Mouse (Mus musculus) midbrain, postnatal 0 days (tissue): ENCODE measurements at regions not wholly inside any gene's neighbourhood (a gene's known extent, or its start where the extent isn't known, plus 50 kb on each side); places are given as distances from the start of the nearest gene placed in this dataset.

Source experiments
- ATAC-seq: fragments of 200-750 bp; cut with Nextera tagmentation; 2 replicates; pipeline ENCODE4 v1.8.0; 2017; ENCODE audit warnings: moderate number of reproducible peaks, mild to moderate bottlenecking, moderate TSS enrichment, moderate library complexity; ENCODE audit not compliant: low FRiP score
- DNase-seq: peaks from one replicate; pipeline ENCODE4 v3.0.0-alpha.2; 2015; ENCODE audit warnings: low spot score
- H3K27ac ChIP-seq: fragments of 300-500 bp; sonication (generic); 2 replicates; pipeline ENCODE4 v1.5.1; 2014; ENCODE audit warnings: low read depth, mild to moderate bottlenecking, low read length, mixed read lengths
- H3K27me3 ChIP-seq: fragments of 300-500 bp; sonication (generic); 2 replicates; pipeline ENCODE4 v1.6.1; 2014; ENCODE audit warnings: low read length, control low read depth, mixed read lengths; ENCODE audit not compliant: insufficient read depth
- H3K36me3 ChIP-seq: fragments of 300-500 bp; sonication (generic); 2 replicates; pipeline ENCODE4 v1.6.1; 2014; ENCODE audit warnings: low read length, control low read depth, mixed read lengths; ENCODE audit not compliant: insufficient read depth
- H3K4me1 ChIP-seq: fragments of 300-500 bp; sonication (generic); 2 replicates; pipeline ENCODE4 v1.6.1; 2014; ENCODE audit warnings: mild to moderate bottlenecking, control low read depth, antibody characterized with exemption, low read length, mixed read lengths; ENCODE audit not compliant: insufficient read depth
- H3K4me2 ChIP-seq: fragments of 300-500 bp; sonication (generic); 2 replicates; pipeline ENCODE4 v1.6.1; 2014; ENCODE audit warnings: low read depth, mild to moderate bottlenecking, low read length, mixed read lengths; ENCODE audit not compliant: poor library complexity, severe bottlenecking
- H3K4me3 ChIP-seq: fragments of 300-500 bp; sonication (generic); 2 replicates; pipeline ENCODE4 v1.5.1; 2014; ENCODE audit warnings: low read depth, mild to moderate bottlenecking, low read length, moderate library complexity
- H3K9ac ChIP-seq: fragments of 300-500 bp; sonication (generic); replicated peaks from 2 replicates; pipeline ENCODE4 v1.6.1; 2014; ENCODE audit warnings: mild to moderate bottlenecking, low read length, moderate library complexity, mixed read lengths; ENCODE audit not compliant: poor library complexity, severe bottlenecking
- H3K9me3 ChIP-seq: fragments of 300-500 bp; sonication (generic); 2 replicates; pipeline ENCODE4 v1.6.1; 2016; ENCODE audit warnings: low read length, control low read depth
- CTCF ChIP-seq: IDR thresholded peaks from 2 replicates; pipeline ENCODE4 v1.5.1; 2016; ENCODE audit warnings: antibody characterized with exemption, mild to moderate bottlenecking
- WGBS: fragments of 180-500 bp; shearing (Covaris S2); extraction: QIAGEN DNeasy Blood & Tissue Kit; methylation state at CpG from one replicate; pipeline ENCODE4 v1.1.7; 2014; 5-methylcytosine and 5-hydroxymethylcytosine counted together

GRCm38 (mm10) chr8:112933815-112934214 is 364.0 kb downstream of the Cntnap4 start:
- 99% methylated on average over 2 of the region's 2 CpGs for WGBS
- Histone ChIP-seq H3K9me3 (no peaks in the 10 kb centered on the region), H3K9ac (no peak overlapping the region), H3K4me3 (no peak overlapping the region), H3K4me2 (no peak overlapping the region), H3K4me1 (no peaks in the 10 kb centered on the region), H3K27me3 (no peaks in the 10 kb centered on the region), H3K36me3 (no peaks in the 10 kb centered on the region), H3K27ac (no peak overlapping the region)
- no peak for ATAC-seq
- no peak for DNase-seq
- no peak for TF ChIP-seq CTCF

DNA sequence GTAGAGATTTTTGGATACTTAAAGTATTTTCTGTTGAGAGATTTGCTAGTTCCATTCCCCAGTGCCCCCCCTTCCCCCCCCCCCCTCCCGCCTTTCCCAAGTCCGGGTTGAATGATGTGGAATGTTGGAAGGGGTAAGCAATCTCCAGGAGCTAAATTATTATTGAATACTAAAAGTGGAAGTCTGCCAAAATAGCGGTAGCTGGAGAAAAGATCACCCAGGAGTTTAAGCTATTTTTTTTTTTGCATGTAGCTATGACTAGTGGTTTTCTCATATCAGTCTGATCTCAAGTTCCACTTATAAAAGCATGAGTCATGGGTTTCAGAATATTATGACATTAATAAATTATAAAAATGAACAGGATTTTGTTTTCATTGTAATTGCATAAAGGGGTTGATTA is 365.6 kb downstream of the Cntnap4 start:
- H3K4me1 ChIP-seq: no peaks in the 10 kb centered on the region
- H3K4me3 ChIP-seq: no peak overlapping the region
- H3K27ac ChIP-seq: no peak overlapping the region
- no peak overlapping the region for H3K4me2 ChIP-seq
- 62% methylated on average over 3 of the region's 3 CpGs for whole genome bisulfite sequencing
- TF ChIP-seq CTCF: no peak
- no peaks in the 10 kb centered on the region for H3K9me3 ChIP-seq
- no peaks in the 10 kb centered on the region for H3K27me3 ChIP-seq
- no peak overlapping the region for H3K9ac ChIP-seq
- DNase-seq (no peak), ATAC-seq (no peak)
- H3K36me3 ChIP-seq: no peaks in the 10 kb centered on the region

DNA sequence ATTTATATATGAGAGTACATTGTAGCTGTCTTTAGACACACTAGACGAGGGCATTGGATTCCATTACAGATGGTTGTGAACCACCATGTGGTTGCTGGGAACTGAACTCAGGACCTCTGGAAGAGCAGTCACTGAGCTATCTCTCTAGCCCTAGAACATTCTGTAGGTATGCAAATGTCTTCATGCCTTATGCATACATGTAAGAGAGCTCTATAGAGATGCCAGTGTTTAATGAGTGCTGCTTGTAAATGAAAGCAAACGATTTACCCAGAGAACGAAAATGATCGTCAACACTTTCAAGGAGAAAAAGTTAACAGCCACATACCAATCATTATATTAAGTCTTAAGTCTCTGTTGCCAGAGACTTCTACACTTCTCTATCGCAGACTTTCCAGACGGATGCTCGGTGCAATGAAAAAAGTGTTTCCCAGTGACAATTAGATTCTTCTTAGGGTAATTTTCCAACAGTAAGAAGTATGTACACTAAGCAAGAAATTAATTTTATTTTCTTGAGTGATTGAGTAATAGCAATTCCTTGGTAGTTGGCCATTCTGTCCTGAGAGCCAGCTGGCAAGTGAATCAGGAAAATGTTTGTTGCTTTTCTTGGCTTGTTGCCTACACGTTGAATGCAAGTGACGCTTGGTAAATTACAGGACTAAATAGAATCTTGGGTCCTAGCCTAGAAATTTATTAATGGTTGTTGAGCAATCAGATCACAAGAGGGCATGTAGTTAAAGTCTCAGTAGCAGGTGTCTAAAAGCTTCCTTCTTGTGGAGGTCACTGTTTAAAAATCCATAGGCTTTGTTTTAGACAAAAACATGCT is 366.3 kb downstream of the Cntnap4 start:
- Histone ChIP-seq H3K9me3 (no peaks in the 10 kb centered on the region), H3K36me3 (no peaks in the 10 kb centered on the region), H3K4me1 (no peaks in the 10 kb centered on the region), H3K4me2 (no peak overlapping the region), H3K27me3 (no peaks in the 10 kb centered on the region), H3K4me3 (no peak overlapping the region), H3K27ac (no peak overlapping the region), H3K9ac (no peak overlapping the region)
- peak; percentile 85 for DNase-seq
- WGBS: 85% methylated on average over 9 of the region's 9 CpGs
- no peak for ATAC-seq
- TF ChIP-seq CTCF: no peak

DNA sequence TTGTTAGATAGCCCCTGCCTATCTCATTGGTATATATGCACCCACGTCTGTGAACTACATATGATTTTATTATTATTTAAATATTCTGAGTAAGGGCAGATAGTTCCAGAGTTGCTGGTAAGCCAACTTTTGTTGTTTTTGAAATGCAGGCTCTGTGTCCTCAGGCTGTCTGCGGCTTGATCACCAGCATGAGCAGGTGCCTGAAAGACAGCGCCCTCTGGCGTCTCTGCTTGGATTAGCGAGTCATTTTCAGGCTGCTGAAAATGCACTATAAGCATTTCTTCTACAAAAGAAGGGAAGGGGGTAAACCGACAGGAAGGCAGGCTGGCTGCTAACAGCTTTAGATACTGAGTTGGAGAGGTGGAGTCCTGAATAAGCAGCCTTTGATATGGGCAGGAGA is 402.6 kb downstream of the Cntnap4 start:
- WGBS: 5% methylated on average over 6 of the region's 6 CpGs
- Histone ChIP-seq H3K4me3 (no peak overlapping the region), H3K9me3 (no peaks in the 10 kb centered on the region), H3K27ac (no peak overlapping the region), H3K4me2 (no peak overlapping the region), H3K36me3 (no peaks in the 10 kb centered on the region), H3K9ac (no peak overlapping the region), H3K4me1 (no peaks in the 10 kb centered on the region), H3K27me3 (no peaks in the 10 kb centered on the region)
- ATAC-seq: no peak
- DNase-seq: peak; percentile 84
- TF ChIP-seq CTCF: peak; percentile 90

DNA sequence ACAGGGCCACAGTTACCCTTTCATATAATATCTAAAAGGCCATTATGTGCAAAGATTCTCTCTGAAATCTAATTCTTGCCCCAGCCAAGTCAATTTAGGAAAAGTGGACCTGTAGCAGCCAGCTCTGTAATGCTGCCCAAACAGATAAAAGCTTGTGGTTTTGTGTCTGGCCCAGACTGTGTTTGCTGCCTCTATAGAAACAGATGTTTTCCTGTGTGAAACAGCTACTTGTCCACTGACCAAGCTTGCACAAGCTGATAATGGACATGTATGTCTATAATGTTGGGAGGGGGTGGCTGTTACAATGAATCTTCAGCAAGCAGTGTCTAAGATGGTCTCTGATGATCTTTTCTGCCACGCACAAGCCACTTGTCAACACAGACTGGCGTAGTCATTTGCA is 405.9 kb downstream of the Cntnap4 start:
- Histone ChIP-seq H3K9me3 (no peaks in the 10 kb centered on the region), H3K27me3 (no peaks in the 10 kb centered on the region), H3K9ac (no peak overlapping the region), H3K36me3 (no peaks in the 10 kb centered on the region), H3K4me1 (no peaks in the 10 kb centered on the region), H3K4me3 (no peak overlapping the region), H3K4me2 (no peak overlapping the region), H3K27ac (no peak overlapping the region)
- TF ChIP-seq CTCF: no peak
- WGBS: 89% methylated on average over 2 of the region's 2 CpGs
- DNase-seq: no peak
- ATAC-seq: no peak

DNA sequence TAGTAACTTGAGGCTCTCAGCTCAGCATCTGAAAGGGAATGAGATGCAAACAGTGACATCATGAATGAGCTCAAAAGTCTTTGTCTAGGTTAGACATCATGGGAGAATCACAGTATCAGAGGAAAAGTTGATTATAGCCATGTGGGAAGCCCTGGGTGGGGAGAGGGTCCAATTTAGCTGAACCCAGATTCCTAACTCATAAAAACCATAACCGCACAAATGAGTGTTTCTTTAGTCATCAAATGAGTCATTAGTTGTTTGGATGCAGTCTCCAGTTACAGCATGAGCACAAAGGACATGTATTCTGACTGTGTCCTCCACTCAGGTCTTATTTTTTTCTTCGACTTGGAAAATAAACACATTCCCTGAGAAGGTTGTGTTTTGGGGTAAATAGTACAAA is 406.5 kb downstream of the Cntnap4 start:
- Histone ChIP-seq H3K27ac (no peak overlapping the region), H3K4me2 (no peak overlapping the region), H3K27me3 (no peaks in the 10 kb centered on the region), H3K36me3 (no peaks in the 10 kb centered on the region), H3K9me3 (no peaks in the 10 kb centered on the region), H3K4me3 (no peak overlapping the region), H3K4me1 (no peaks in the 10 kb centered on the region), H3K9ac (no peak overlapping the region)
- ATAC-seq: no peak
- no peak for DNase-seq
- WGBS: 87% methylated on average over 2 of the region's 2 CpGs
- TF ChIP-seq CTCF: no peak
